Mouse (Mus musculus) hindbrain, embryonic 11.5 days (tissue): Measurements from ENCODE around the gene Ube2e1. TPM values are rescaled to one million over a fixed set of nuclear protein-coding genes. Genes with fewer than 3 reads are reported as not detected.

Experiments used
- ATAC-seq: fragments of 200-750 bp; cut with Nextera tagmentation; 2 replicates; pipeline ENCODE4 v1.8.0; 2017; ENCODE audit warnings: mild to moderate bottlenecking, moderate TSS enrichment, moderate library complexity; ENCODE audit not compliant: low FRiP score
- DNase-seq: peaks from one replicate; pipeline ENCODE4 v3.0.0-alpha.2; 2015; ENCODE audit warnings: low spot score
- H3K27ac ChIP-seq: fragments of 300-500 bp; sonication (generic); 2 replicates; pipeline ENCODE4 v1.5.1; 2014; ENCODE audit warnings: mild to moderate bottlenecking, low read depth, low read length
- H3K27me3 ChIP-seq: fragments of 300-500 bp; sonication (generic); 2 replicates; pipeline ENCODE4 v1.6.1; 2014; ENCODE audit warnings: mild to moderate bottlenecking, low read length, moderate library complexity, mixed read lengths; ENCODE audit not compliant: control insufficient read depth, insufficient read depth
- H3K36me3 ChIP-seq: fragments of 300-500 bp; sonication (generic); 2 replicates; pipeline ENCODE4 v1.6.1; 2014; ENCODE audit warnings: mild to moderate bottlenecking, low read length, moderate library complexity, mixed read lengths; ENCODE audit not compliant: control insufficient read depth, insufficient read depth
- H3K4me1 ChIP-seq: fragments of 300-500 bp; sonication (generic); replicated peaks from 2 replicates; pipeline ENCODE4 v1.6.1; 2014; ENCODE audit warnings: low read length, mixed read lengths; ENCODE audit not compliant: control insufficient read depth, insufficient read depth
- H3K4me2 ChIP-seq: fragments of 300-500 bp; sonication (generic); replicated peaks from 2 replicates; pipeline ENCODE4 v1.6.1; 2014; ENCODE audit warnings: mild to moderate bottlenecking, low read depth, low read length
- H3K4me3 ChIP-seq: fragments of 300-500 bp; sonication (generic); 2 replicates; pipeline ENCODE4 v1.5.1; 2014; ENCODE audit warnings: low read depth, low read length
- H3K9ac ChIP-seq: fragments of 300-500 bp; sonication (generic); 2 replicates; pipeline ENCODE4 v1.6.1; 2014; ENCODE audit warnings: low read depth, low read length
- H3K9me3 ChIP-seq: fragments of 300-500 bp; sonication (generic); 2 replicates; pipeline ENCODE4 v1.6.1; 2016; ENCODE audit warnings: low read length; ENCODE audit not compliant: control insufficient read depth
- WGBS: fragments of 180-500 bp; shearing (Covaris S2); extraction: QIAGEN DNeasy Blood & Tissue Kit; methylation state at CpG from one replicate; pipeline ENCODE4 v1.1.7; 2014; 5-methylcytosine and 5-hydroxymethylcytosine counted together
- polyA plus RNA-seq: library from polyadenylated mRNA; unstranded; fragments of >200 nt; fragmentation: Nextera tagmentation; extraction: Ambion mirVana; gene quantifications from 2 replicates; pipeline ENCODE4 v1.2.1, GENCODE M21; 2014

The Ube2e1 gene
- 67.4 and 81.9 TPM in 2 replicates for polyA plus RNA-seq

DNA sequence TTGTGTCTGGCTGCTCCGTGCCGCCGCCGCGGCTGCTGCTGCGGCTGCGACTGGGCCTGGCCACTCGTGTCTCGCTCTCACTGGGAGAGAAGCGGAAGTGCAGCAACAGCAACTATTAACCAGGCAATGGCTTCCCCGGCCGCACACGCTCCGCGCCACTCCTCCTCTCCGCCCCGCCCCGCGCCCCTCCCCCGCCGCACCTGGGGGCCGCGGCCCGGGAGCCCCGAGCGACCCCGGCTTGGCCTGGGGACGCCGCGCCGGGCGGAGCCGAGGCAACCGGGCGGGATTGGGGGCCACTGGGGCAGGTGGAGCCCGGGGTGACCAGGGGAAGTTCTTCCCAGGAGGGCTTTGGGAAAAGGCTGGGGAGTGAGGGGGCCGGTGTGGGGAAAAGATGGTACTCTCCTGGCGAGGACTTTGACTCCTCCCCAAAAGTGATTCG is at the start of gene Ube2e1:
Gene Ube2e1, minus strand, starts transcription at position 167 of the 439 bp plus-strand sequence.
- Histone ChIP-seq H3K27me3 (no peaks in the 10 kb centered on the region), H3K9me3 (no peaks in the 10 kb centered on the region), H3K4me1 (peaks cover 2% of the 10 kb centered on the region; the same call in 1 of the 2 replicates), H3K4me3 (peak within 1 kb of the TSS; percentile 96), H3K36me3 (no peaks in the 10 kb centered on the region), H3K27ac (peak within 1 kb of the TSS; percentile 78), H3K4me2 (peak within 1 kb of the TSS; percentile 81), H3K9ac (peak within 1 kb of the TSS; percentile 96)
- ATAC-seq: peak; percentile 91
- WGBS: 1% methylated on average over 27 of the region's 39 CpGs
- peak; percentile 80 for DNase-seq

DNA sequence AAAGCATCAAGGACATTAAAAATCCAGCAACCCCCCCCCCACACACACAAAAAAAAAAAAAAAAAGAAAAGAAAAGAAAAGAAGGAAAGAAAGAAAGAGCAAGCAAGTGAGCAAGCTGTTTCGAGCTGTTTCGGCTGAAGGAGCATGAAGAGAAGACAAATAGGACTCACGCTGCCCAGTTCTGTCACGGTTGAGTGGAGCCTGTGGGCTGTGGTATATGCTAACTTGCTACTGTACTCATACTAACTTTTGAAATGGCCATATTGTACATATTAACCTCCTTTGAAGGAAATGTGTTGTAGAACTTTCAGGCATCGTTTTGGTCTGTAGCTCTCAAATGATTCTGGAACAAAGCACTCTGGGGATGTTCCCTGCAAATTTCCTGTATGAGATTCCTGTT is 48.2 kb upstream of the Ube2e1 start:
- DNase-seq (no peak), ATAC-seq (no peak)
- Histone ChIP-seq H3K4me2 (no peak overlapping the region), H3K27me3 (no peaks in the 10 kb centered on the region), H3K4me3 (no peak overlapping the region), H3K9ac (no peak overlapping the region), H3K27ac (no peak overlapping the region), H3K9me3 (no peaks in the 10 kb centered on the region), H3K4me1 (no peaks in the 10 kb centered on the region), H3K36me3 (no peaks in the 10 kb centered on the region)
- WGBS: 71% methylated on average over 5 of the region's 5 CpGs

- Histone ChIP-seq H3K27me3 (no peaks in the 10 kb centered on the region; the same call in 1 of the 2 replicates), H3K27ac (no peak overlapping the region), H3K9me3 (no peaks in the 10 kb centered on the region), H3K4me3 (no peak overlapping the region), H3K4me1 (no peaks in the 10 kb centered on the region), H3K9ac (no peak overlapping the region), H3K4me2 (no peak overlapping the region), H3K36me3 (no peaks in the 10 kb centered on the region)
- no peak for DNase-seq
- ATAC-seq: no peak
- WGBS: 73% methylated on average over 8 of the region's 8 CpGs
Measured at GRCm38 (mm10) chr14:18377944-18378575, 46.4 kb upstream of the Ube2e1 start.

DNA sequence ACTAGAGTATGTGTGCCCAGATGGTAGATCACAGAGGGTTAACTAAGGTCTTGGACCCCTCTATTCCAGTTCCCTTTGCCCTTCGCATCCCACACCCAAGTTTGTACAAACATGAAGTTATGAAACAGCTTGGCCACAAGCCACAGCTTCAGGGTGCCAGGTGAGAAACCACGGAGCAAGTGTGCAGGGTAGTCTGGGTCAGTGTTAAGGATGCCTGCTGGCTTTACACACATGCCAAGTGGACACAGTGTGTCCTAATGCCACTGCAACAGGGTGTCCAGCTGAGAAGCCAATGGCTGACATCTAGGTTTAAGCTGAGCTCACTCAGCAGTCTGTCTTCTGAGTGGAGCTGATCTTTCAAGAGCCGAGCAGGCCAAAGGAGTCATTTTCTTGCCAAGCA is 44.5 kb upstream of the Ube2e1 start:
- no peak overlapping the region for H3K4me3 ChIP-seq
- WGBS: 76% methylated on average over 3 of the region's 3 CpGs

GRCm38 (mm10) chr14:18373758-18374405 is 42.2 kb upstream of the Ube2e1 start:
- Histone ChIP-seq H3K4me3 (no peak overlapping the region), H3K4me2 (no peak overlapping the region), H3K27me3 (no peaks in the 10 kb centered on the region; the same call in 1 of the 2 replicates), H3K27ac (no peak overlapping the region), H3K36me3 (no peaks in the 10 kb centered on the region), H3K4me1 (no peaks in the 10 kb centered on the region), H3K9me3 (no peaks in the 10 kb centered on the region), H3K9ac (no peak overlapping the region)
- 62% methylated on average over 6 of the region's 6 CpGs for WGBS
- DNase-seq (no peak), ATAC-seq (peak; percentile 57; the same call in 1 of the 2 replicates)

More for the DNA sequence above, 44.5 kb upstream of the Ube2e1 start:
- no peaks in the 10 kb centered on the region for H3K9me3 ChIP-seq
- H3K27ac ChIP-seq: no peak overlapping the region
- no peaks in the 10 kb centered on the region for H3K4me1 ChIP-seq
- no peak overlapping the region for H3K4me2 ChIP-seq
- H3K36me3 ChIP-seq: no peaks in the 10 kb centered on the region
- H3K9ac ChIP-seq: no peak overlapping the region
- DNase-seq: no peak
- H3K27me3 ChIP-seq: no peaks in the 10 kb centered on the region; the same call in 1 of the 2 replicates
- no peak for ATAC-seq

- H3K4me2 ChIP-seq: no peak overlapping the region
- 81% methylated on average over 9 of the region's 9 CpGs for WGBS
- no peaks in the 10 kb centered on the region for H3K9me3 ChIP-seq
Measured at GRCm38 (mm10) chr14:18372761-18373610, 41.3 kb upstream of the Ube2e1 start.

DNA sequence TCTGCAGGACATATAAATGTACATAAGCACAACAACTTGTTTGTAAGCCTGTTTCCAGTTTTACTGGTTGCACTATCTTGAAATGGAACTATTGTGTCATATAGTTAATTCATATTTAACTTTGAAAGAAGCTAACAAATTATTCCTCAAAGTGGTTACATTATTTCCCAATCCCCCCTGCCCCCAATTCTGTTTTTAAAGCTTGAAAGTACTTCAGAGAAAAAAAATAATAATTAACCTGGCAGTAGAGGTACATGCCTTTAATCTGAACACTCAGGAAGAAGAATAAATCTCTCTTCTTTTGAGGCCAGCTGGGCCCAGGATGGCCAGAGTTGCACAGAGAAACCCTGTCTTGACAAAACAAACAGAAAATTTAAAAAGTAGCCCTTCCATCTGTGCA is 37.4 kb upstream of the Ube2e1 start:
- no peak overlapping the region for H3K4me3 ChIP-seq
- no peak overlapping the region for H3K27ac ChIP-seq
- no peaks in the 10 kb centered on the region for H3K4me1 ChIP-seq
- DNase-seq: no peak
- no peak overlapping the region for H3K4me2 ChIP-seq
- no peaks in the 10 kb centered on the region for H3K9me3 ChIP-seq
- H3K27me3 ChIP-seq: no peaks in the 10 kb centered on the region; the same call in 1 of the 2 replicates
- no peak for ATAC-seq
- no peaks in the 10 kb centered on the region for H3K36me3 ChIP-seq
- no peak overlapping the region for H3K9ac ChIP-seq

More at GRCm38 (mm10) chr14:18372761-18373610, 41.3 kb upstream of the Ube2e1 start:
- no peak overlapping the region for H3K4me3 ChIP-seq
- no peaks in the 10 kb centered on the region for H3K4me1 ChIP-seq
- H3K36me3 ChIP-seq: no peaks in the 10 kb centered on the region
- H3K27me3 ChIP-seq: no peaks in the 10 kb centered on the region; the same call in 1 of the 2 replicates
- DNase-seq: no peak
- 0 out of 2 replicates have a peak, but pooled peaks have one; percentile 8 for ATAC-seq
- no peak overlapping the region for H3K27ac ChIP-seq
- no peak overlapping the region for H3K9ac ChIP-seq

GRCm38 (mm10) chr14:18367025-18367424 is 35.4 kb upstream of the Ube2e1 start:
- no peak for DNase-seq
- no peaks in the 10 kb centered on the region for H3K36me3 ChIP-seq
- no peak overlapping the region for H3K4me3 ChIP-seq
- H3K27me3 ChIP-seq: no peaks in the 10 kb centered on the region
- no peaks in the 10 kb centered on the region for H3K4me1 ChIP-seq
- H3K4me2 ChIP-seq: no peak overlapping the region
- H3K9me3 ChIP-seq: no peaks in the 10 kb centered on the region
- WGBS: 47% methylated on average over 5 of the region's 5 CpGs
- ATAC-seq: no peak
- H3K9ac ChIP-seq: no peak overlapping the region
- no peak overlapping the region for H3K27ac ChIP-seq
